Mouse (Mus musculus) brain, embryonic 18.5 days (tissue): ENCODE measurements around the gene Lmbrd1.
A peak's percentile ranks its signal among the peaks of the same experiment; 100 is the strongest.
"Not testable (repeated sequence)": the region's sequence is repeated elsewhere in the genome, so short reads cannot be mapped to it uniquely, and the experiment has no call there.

Experiments
- DNase-seq: peaks from one replicate; pipeline ENCODE4 v3.0.0-alpha.2; 2012; ENCODE audit warnings: low read depth, low spot score

The Lmbrd1 gene

DNA sequence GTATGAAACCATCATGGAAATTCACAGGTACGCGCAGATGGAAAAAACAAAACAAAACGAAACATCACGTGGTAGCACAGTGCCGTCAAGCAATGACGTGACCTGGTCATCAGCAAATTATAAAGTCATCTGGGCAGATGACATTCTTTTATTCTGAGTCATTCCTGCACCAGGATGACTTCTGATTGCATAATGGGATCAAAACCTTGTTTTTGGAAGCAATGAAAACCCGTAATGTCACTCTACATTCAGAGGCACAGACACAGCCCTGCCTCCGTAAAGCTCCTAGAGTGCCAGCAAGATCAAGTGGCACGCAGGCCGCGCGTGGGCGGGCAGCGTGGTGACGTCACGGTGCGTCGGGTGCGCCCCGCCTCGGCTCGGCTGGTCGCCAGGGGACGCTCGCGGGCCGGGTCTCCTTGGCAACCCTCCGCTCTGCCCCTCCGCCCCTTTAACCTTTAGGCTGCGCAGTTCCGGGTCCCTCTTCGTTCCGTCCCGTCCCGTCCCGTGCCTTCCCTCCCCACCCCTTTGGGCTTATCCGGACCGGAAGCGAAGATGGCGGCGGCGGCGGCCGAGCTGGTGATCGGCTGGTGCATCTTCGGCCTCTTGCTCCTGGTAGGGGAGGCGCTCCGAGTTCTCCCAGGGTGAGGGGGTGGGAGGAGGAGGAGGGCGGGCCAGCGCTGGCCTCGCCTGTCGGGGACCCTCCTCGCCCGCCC is at the start of gene Lmbrd1:
Gene Lmbrd1 (plus strand): TSS at position 426 of the 713 bp plus-strand sequence.
- DNase-seq: peak; percentile 72

DNA sequence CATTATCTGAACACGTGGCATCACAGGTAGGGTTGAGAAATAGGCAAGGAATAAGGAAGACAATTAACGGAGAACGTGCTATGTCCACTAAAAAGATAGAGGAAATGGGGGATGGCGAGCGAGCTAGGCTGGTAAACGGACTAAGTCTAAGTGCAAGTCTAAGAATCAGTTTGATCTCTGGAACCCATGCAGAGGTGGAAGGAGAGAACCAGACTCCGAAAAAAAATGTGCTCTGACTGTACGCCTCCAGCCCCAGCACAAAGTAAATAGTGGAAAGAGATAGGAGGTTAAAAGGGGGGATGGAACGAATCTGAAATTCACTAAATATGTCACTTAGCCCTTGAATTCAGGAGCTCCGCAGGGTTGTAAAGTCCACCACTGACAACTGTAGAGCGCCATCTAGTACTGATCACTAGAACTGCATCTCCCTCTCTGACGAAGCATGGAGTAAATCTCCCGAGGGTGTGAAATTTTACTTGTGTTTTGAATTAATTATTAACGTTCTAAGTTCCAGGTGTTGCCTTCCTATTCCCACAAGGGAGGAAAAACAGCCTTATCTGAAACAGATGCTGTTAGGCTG is 44.8 kb upstream of the Lmbrd1 start:
- DNase-seq: no peak

DNA sequence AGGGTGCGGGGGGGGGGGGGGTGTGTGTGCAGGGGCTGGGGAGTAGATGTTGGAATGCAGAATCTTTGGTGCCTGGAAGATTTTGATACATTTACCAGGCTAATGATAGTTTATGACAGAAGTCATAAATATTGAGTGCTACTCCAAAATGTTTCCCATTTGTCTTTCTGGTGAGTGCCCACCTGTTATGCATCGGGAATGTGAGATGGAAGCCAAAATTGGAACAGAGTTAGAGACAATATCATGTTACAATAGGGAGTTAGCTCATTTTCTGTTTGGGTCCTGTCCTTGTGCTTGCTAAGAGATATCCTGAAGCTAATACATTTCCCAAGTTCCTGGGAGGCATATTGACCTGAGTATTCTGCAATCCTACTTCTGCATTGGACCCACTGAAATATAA is 28.3 kb upstream of the Lmbrd1 start:
- DNase-seq: no peak

DNA sequence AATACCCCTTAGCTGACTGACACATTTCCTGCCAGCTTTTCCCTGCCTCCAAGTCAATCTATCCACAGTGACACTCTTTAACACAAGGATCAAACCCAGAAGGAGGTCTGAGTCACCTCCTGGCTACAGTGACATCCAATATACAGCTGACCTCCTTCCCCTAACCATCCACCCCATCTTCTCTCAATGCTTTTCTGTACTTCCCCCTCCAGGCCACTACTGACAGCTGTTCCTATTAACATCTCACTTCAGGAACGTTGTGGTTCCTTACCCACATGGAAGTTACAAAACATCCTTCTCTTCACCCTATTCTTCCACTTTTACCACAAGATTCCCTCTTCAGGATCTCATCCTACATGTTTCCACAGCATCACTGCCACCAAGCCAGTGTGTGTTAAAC is 18.5 kb upstream of the Lmbrd1 start:
- DNase-seq: no peak

DNA sequence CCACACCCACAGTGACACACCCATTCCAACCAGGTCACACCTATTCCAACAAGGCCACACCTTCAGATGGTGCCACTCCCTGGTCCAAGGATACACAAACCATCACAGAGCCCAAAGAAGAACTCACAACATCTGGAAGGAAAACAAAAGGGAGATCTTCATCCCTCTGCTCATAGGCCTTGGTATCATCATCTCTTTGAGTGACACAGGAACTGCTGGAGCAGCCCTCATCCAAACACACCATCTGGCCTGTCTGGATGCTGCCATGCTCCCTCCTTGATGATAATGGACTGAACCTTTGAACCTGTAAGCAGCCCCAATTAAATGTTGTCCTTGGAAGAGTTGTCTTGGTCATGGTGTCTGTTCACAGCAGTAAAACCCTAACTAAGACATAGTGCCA is 17.8 kb upstream of the Lmbrd1 start:
- not testable (repeated sequence) for DNase-seq

DNA sequence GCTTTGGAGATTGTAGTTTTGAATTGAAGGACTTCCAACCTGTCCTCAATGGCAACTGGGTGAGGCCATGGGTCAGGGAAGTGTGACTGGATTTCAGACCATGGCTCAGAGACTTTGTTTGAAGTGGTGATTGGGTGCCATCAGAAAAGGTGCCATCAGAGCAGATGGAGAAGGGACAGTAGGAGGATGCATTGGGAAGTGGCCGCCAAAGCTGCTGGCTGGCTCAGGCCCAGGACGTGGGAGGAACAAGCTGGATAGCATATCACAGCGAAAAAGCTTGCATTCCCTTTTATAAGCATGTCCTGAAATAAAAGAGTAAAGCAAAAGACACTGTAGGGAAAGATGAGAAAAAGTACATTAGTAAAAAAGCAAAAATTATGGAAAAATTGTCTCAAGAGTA is 16.9 kb upstream of the Lmbrd1 start:
- DNase-seq: no peak

DNA sequence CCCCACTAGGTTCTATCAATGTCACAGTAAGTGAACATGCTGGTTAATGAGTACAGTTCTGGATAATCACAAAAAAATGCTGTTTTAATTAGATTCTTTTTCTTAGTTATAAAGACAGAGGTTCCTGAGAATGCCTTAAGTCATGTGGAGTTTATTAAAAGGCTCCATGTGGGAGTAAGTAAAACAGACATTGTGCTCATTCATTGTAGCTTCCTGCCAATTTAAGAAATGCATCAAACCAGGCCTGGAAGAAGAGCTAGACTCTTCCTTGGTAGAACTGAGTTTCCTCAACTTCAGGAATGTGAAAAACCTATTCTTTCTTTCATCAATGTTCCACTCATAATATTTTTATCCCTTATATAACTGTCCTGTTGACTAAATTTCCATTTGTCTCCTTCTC is 14.3 kb upstream of the Lmbrd1 start:
- DNase-seq: no peak

DNA sequence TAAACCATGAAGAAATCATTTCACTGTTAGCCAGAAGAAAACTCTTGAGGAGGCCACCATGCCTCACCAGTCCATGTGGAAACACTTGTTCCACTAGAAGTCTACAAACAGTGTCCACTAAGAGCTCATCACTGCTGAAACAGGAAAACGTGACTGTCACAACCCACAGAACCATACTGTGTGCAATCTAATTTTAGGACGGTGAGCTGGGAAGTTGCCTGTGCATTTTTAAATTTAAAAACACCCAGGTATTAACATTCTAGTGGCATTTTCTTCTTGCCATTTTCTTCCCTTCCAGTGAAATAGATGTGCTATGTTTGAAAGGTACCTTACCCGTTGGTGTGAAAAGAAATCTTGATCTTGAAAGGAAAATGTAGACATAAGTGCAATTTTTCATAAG is 5.2 kb upstream of the Lmbrd1 start:
- DNase-seq: no peak

DNA sequence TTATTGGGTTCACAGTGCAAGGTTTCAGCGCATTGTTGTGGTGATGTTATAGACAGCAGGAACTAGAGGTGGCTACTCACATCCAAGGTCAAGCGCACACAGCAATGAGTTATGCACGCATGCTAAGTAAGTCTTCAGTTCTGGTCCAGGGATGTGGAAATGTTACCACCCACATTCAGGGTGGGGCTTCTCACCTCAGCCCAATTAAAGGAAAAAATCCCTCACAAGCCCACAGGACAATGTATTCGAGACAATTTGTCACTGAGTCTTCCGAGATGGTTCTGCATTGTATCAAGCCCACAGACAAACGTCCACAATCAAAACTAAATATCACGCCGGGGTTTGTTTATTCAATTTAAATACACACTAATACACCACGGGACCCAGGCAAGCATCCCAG is 724 bp upstream of the Lmbrd1 start:
- DNase-seq: no peak

DNA sequence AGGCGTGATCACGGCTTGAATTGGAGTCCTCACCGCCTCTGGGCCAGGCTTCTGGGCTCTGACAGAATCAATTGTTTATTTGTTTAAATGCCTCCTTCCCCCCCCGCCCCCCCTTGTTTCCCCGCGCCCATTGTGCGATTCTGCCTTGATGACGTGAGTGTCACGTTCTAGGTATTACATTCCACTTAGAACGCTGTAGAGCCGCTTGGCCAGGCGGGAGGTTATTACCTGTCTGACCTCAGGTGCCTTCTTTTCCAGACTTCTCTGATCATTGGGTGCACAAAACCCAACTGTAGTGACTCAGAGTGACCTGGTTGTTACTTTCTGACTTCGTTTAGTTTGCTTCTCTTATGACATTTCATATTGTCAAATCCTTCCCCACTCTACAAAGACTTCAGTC is 641 bp downstream of the Lmbrd1 start:
- DNase-seq: no peak

DNA sequence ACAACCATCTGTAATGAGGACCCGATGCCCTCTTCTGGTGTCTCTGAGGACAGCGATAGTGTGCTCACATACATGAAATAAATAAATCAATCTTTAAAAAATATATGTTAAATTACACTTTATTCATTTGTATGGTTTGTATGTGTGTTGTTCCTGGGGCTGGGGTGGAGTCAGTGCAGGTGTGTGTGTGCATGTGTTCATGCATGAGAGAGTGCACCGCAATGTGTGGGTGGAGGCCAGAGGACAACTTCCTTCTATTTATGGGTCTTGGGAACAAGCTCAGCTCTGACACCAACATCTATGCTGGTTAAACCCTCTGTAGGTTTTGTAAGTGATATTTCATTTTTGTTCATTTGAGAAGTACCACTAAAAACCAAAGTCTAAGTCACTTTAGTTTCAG is 2.6 kb downstream of the Lmbrd1 start:
- no peak for DNase-seq

DNA sequence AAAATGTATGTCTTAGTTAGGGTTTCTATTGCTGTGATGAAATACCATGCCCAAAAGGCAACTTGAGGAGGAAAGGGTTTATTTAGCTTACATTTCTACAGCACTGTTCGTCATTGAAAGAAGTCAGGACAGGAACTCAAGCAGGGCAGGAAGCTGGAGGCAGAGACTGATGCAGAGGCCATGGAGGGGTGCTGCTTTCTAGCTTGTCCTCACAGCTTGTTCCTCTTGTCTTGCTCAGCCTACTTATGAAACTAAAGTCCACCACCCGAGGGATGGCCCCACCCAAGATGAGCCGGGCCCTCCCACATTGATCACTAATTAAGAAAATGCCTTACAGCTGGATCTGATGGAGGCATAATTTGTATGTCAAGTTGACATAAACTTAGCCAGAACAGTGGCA is 3.5 kb downstream of the Lmbrd1 start:
- DNase-seq: no peak

DNA sequence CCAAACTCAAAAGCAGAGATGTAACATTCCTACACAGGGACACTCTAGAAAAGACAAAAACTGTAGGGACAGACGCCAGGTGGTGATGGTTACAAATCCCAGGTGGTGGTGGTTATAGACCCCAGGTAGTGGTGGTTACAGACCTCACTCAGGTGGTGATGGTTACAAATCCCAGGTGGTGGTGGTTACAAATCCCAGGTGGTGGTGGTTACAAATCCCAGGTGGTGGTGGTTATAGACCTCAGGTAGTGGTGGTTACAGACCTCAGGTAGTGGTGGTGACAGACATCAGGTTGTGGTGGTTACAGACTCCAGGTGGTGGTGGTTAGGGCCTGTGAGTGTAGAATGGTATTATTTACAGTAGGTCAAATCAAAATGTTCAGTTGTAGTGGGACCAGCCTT is 5.5 kb downstream of the Lmbrd1 start:
- DNase-seq: no peak

DNA sequence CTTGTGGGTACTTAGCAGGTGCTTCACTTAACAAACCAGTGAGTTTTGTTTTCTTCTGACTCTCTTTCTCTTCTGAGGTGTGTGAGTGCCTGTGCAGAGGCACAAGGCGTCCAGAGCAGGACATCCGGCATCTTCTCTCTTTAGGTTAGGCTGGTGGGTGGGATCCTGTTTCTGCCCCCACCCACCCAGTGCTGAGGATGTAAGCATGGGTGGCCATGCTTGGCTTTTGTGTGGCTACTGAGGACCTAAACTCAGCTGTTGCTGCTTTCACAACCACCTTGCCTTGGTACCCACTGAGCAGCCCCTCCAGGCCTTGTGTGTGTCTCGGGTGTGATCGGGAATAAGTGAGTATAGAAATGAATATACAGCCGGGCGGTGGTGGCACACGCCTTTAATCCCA is 7.2 kb downstream of the Lmbrd1 start:
- no peak for DNase-seq

DNA sequence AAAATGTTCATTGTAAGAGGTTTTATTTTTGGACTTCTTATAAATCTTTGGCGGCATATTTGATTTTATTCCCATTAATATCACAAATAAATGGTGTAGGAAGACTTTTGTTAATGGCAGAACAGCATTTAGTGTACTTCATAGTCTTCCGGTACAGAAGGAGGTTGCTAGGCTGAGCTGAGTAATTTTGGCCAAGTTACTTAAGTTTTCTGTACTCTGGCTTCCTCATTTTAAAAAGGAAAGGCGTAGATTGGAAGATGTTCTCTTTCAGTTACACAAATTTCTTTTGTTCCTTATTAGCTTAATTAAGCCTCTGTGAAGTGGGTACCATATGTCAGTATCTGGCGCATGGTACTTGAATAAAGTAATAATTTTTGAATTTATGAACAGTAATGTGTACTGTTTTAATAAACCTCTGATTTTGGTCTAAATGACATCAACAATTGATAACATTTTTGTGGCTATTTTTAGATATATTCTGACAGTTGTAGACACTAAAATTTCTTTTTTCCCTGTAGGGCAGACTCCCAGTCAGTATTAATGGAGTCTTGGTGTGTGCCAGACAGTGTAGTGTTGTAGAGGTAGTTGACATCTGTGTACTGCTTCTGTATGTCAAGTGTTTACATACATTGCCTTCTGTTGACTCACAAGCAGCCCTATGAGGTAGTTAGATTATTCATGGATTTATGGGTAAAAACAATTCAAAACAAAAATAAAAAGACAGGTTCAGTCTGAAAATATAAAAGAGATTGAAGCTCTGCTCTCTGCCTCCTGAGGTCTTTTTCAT is 8.0 kb downstream of the Lmbrd1 start:
- DNase-seq: no peak

DNA sequence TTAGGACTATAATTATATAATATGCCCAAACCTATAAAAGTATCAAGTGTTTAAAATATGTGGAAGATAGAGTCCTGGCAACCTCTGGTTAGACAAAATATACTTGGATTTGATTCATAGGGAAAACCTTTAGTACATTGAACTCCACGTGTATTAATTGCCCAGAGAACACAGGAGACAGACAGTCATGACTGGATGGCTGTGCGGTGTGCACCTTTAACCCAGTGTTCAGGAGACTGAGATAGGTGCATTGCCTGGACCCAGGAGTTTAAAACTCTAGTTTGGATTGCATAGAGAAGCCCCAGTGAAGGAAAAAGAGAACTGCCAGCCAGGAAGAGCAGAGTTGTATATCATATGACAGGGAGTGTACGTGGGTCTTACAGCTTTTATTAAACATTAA is 19.2 kb downstream of the Lmbrd1 start:
- DNase-seq: no peak

DNA sequence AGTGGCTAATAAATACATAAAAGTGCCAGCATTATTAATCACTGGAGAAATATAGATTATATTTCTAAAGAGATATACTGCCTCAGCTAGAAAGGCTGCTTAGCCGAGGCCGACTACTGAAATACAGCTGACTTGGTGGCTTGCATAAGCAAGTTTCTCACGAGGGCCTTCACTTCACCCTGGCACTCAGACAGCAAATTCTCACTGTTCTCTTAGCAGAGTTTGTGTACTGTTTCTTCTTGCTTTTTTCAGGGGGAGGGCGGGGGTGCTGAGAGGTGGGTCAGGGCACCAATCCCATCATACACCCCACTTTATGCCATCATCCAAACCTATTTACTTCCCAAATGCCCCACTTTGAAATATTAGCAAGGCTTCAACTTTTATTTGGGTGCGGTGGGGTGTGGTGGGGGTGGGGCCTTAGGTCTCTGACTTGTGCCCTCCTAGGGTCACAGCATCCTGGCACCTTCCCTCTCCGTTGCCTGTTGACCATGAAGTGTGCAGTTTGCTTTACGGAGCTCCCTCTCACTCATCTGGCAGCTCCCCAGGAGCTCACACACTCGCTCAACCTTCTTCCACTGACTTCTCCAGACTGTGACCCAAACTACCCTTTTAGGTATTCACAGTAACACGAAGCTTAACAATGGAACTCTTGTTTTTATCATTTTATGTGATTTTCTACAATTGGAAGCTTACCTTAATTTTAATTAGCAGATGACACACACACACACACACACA is 19.9 kb downstream of the Lmbrd1 start:
- DNase-seq: no peak

DNA sequence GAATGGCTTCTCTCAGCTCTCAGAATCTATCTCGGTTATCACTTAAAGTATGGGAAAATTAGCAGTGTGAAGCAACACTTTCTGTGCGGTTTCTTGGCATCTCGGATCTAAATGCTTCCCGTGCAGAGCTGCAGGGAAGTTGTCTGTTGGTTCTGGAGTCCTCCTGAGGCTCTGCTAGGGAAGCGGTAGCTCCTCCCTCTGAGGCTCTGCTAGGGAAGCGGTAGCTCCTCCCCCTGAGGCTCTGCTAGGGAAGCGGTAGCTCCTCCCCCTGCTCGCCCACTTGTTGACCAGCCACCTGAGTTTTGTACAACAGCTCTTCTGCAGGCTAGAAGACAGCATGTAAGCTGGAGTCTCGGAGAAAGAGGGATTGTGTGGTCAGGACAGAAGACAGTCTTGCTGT is 20.9 kb downstream of the Lmbrd1 start:
- no peak for DNase-seq

DNA sequence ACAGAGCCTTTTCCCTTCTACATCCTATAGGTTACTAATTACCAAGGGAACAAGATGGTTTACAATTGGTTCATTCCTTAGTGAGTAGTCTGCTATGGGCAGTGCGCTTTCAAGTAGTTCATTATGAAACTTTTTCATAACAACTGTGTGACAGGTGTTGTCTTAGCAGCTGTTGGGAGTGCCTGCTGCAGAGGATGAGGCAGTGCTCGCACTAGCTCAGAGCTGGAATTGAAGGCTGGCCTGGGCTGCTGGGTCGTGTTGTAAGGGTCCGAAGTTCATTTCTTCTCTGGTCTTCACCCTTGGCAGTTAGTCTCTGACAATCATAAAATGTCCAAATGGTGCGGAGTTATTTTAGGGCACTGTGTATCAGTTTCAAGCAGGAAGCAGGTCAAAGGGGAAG is 21.8 kb downstream of the Lmbrd1 start:
- DNase-seq: no peak

DNA sequence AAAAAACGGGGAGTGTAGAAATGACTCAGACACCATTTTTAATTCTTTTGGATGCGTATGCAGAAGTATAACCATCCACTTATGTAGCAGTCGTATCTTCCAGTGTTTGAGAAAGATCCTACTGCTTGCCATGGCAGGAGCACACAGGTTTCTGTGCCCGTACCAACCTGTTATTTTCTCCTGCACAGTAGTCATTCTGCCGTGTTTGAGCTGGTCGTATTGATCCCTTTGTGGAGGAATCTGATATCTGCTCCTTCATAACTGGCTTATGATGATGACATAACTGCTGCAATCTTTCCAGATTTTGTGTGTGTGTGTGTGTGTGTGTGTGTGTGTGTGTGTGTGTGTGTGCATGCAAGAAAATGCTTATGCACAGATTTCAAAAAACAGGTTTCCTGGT is 25.4 kb downstream of the Lmbrd1 start:
- DNase-seq: no peak

DNA sequence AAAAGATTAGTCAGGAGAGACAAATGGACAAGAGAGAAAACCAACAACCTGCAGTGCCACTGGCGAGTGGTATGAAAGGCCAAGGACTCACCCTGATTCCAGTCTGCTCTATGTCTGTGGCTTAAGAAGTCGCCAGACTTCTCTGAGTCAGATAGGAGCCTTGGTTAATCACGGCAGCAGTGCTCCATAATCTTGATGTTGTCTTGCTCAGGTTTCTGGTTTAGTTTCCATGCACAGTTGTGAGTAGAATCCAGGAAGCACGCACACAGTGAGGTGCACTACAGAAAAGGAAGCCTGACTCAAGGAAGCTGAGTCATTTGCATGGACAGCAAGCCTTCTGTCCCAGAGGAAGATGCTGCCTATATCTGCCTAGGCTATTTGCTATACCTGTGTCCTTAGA is 37.9 kb downstream of the Lmbrd1 start:
- no peak for DNase-seq

DNA sequence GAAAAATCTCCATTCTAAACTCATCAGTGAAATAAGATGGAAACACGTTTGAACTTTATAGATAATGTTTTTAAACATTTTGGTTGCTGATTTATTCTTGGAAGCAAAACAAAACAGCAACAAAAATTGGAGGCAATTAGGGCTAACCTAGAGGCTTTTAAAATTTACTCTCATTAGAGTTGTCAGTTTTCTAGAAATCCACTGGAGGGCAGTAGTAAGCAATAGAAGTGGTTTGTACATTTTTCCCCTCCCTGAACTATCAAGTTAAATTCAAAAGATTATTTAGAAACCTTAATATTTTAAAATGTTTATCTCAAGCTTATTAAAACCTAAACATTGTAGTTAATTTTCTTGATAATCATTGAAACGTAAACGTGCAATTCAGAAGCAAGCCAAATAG is 41.2 kb downstream of the Lmbrd1 start:
- peak; percentile 28 for DNase-seq
